Mouse (Mus musculus) urinary bladder, postnatal 14 days (tissue): Measurements from ENCODE around the gene Trim27.

ENCODE experiments used
- DNase-seq: peaks from one replicate; pipeline ENCODE4 v3.0.0; 2021; ENCODE audit warnings: low spot score

Gene Trim27

DNA sequence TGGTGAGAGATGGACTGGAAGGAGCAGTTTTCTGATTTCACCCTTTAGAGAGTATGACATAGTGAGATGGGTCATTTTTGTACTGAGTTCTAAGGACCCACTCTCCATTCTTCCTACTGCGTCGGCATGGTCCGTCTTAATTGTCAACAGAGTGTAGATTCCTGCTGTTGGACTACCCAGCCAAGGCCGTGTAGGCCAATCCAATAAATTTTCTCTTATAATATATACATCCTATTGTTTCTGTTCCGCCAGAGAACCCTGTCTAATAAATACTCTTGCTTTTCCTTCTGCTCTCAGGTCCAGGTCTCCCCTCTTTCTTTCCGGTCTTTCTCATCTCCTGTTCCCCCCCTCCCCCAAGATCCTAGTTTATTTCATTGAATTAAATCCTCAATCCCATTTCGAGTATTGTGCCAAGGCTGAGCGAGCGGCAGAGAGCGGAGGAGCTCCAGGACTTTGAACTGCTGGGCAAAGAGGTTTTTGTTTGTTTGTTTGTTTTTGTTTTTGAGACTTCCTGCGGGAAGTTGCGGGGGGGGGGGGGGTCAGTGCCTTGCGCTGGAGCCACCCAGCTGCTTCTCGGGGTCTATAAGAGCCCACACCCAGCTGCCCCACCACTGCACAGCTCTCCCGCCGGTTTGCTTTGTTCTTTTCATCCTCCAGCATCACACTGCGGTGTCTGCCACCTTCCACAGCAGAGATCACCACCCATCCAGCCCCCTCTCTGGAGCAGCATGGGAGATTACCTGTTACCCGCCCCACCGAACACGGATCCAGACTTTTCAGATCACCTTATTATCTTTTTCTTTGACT is 42.6 kb downstream of the Trim27 start:
- DNase-seq, result no peak

DNA sequence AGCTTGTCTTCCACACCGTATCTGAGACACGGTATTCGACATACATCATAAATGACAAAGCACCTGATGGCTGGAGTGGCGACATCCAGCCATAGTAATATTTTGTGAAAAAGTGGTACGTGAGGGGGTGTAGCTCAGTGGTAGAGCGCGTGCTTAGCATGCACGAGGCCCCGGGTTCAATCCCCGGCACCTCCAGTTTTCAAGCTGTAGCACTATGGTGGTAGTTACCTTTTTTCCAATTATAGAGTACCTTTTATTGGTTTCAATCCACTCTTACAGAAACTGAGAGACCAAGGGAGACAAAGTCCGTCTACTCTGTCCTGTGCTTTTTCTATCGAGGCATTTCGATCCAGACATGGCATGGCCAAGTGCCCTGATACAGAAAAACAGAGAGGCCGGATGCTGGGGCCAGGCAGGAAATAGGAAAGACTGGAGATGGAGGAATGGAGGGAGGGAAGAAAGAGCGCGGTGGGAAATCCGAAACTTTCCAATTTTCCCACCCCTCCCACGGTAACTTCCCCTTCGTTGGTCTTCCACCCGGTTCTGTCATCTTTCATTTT is 43.3 kb downstream of the Trim27 start:
- DNase-seq, result peak; percentile 84

DNA sequence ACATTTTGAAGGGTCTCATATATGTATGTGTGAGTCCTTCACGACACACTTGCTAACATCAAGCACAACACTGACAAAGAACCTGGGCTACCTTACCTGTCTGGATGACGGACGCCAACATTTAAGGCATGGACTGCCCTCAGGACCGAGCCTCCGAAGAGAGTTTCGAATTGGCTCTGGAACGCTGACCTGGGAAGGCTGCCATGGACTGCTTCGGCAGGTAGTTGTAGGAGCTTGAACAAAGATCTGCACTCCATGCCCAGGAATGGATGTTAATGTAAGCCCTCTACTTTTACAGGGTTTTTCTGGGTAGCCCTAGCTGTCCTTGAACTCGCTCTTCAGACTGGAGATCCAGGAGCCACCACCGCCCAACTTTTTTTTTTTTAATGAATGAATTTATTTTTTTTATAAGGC is 44.0 kb downstream of the Trim27 start:
- peak; percentile 13 for DNase-seq

DNA sequence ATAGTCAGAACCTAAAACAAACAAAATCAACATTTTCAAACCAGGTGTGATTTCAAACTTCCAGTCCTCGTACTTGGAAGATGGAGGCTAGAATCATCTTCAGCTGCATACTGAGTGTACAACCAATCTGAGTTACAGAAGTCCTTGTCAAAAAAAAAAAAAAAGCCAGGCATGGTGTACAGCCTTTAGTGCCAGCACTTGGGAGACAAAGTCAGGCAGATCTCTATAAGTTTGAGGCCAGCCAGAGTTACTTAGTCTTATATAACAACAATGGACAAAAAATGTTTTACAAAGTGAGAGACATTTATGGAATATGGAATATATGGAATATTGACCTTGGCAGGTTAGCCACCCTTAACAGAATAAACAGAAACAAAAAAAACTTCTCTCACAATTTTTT is 45.1 kb downstream of the Trim27 start:
- no peak for DNase-seq

DNA sequence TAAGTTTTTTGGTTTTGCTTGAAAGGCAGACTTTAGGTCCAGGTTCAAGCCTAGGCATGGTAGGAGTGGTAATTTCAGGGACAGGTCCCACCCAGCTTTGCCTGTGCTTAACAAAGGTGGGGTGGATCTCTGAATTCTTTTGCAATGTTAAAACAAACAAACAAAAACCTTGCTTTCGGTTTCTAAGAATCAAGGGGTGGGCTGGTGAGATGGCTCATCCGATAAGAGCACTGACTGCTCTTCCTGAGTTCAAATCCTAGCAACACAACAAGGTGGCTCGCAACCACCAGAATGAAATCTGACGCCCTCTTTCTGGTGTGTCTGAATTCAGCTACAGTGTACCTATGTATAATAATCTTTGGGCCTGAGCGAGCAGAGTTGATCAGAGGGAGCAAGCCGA is 46.0 kb downstream of the Trim27 start:
- no peak for DNase-seq

DNA sequence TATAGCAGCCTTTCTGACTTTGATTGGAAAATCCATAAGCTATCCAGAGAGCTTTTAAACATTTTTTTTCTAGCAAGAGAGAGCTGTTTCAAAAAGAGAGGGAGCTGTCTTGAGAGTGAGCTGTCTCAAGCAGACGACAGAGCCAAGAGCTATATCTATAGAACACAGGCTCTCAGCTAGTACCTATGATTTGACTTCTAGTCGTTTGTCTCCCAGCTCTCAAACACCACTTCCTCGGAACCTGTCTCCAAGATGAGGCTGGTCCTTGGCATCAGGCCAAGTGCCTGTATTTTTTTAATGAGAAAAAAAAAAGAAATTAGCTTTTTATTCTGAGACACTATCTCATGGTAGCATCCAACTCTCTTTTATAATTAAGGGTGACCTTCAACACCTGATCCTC is 46.8 kb downstream of the Trim27 start:
- no peak for DNase-seq

DNA sequence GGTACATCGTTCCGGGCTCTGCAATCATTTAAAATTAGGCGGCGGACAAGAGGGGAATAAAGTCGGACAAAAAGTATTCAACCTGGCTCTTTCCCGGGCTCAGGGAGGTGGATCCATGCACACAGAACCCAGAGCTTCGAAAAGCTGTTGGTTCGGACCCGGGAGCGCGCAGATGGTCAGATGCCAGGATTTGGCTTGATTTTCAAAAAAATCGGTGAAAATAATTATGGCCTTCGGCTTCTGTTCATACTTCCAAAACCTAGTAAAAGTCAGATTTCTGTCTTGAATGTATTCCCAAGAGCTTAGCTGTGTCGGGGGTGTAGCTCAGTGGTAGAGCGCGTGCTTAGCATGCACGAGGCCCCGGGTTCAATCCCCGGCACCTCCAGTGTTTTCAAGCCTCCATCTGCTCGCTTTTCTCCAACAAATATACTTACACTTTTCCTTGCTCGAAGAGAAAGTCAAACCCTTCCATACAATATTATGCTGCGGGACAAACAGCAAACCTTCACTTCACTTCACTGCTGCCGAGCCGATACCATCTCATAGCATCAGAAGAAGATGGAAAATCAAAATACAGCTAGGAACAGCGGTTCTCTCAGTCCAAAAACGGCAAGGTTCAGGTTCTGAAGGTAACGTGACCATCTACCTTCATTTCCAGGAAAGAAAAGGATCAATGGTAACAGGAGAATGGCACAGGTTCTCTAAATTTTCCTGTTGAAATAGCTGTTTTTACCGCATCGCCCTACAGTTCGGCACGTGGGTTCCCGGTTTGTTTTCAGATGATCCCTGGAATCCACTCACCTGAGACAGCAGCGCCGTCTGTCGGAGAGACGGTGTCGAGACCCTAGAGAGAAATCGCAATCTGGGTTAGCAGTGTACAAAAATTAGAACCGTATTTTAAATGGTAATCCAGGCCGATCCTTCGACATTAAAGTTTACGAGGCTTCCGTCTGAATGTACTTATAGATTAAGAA is 54.8 kb downstream of the Trim27 start:
- peak; percentile 77 for DNase-seq

DNA sequence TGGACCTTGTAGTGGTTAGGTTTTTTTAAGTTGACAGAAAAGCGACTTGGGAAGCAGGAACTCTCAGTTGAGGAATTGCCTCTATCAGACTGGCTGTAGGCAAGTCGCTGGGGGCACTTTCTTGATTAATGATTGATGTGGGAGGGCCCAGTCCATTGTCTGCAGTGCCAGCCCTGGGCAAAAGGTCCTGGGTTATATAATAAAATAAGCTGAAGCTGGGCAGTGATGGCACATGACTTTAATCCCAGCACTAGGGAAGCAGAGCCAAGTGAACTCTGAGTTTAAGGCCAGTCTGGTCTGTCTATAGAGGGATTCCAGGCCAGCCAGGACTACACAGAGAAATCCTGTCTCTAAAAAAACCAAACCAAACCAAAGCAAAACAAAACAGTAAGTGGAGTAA is 57.5 kb downstream of the Trim27 start:
- DNase-seq, result no peak

DNA sequence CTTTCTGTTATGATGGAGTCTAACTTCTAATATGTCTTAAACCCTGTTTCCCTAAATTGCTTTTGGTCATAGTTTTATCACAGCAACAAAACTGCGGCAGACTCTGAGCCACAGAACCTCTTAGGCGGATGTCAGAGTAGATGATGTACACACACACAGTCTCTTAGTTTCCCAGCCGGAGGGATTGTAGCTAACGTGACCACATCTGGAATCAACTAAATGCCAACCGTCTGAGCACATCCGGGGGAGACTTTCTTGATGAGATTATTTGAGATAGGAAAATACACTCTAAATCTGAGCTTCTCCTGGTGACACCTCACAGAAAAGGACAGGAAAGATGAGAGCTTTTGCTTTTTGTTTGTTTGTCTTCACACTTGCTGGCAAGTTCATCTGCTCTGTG is 57.9 kb downstream of the Trim27 start:
- no peak for DNase-seq

DNA sequence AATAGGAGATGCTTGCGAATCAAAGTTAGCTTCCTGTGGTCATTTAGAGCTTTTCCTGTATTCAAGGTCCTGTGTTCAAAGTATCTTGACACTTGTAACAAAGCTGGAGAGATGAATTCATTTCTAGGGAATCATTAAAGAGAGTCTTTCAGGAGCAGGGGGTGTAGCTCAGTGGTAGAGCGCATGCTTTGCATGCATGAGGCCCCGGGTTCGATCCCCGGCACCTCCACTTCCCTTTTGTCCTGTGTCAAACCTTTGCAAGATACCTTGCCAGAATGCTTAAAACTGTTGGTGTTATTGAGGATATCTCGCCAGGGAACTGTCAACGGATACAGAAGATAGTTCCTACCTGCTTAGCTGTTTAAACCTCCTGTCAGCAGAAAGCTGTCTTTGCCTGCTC is 61.5 kb downstream of the Trim27 start:
- no peak for DNase-seq

DNA sequence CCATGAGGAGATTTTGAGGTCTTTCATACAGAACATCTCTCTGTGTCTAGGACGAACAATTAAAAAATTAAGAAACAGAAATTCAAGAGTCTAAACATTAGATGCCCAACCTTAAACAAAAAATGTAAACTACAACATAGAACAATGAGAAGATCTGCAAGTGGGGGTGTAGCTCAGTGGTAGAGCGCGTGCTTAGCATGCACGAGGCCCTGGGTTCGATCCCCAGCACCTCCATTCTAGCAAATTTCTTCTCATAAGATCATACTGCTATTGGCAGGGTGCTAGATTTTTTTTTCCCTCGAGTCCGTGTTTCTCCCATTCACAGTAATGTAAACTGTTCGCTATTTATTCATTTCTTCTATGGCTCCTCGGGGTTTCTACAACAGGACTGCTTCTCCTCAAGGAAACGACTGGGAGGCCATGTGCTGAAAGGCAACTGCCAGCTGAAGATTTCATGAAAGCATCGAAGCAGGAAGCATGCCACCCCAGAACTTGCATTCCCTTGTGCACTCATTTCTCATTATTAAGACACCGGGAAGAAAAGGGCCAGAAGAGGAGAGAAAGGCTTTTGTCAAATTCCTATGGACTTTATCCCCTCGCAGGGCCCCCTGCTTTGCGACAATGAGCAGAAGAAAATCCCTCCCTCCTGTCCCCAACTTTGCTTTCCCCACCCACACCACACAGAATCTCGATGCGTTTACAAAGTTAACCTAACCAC is 63.3 kb downstream of the Trim27 start:
- DNase-seq, result no peak

DNA sequence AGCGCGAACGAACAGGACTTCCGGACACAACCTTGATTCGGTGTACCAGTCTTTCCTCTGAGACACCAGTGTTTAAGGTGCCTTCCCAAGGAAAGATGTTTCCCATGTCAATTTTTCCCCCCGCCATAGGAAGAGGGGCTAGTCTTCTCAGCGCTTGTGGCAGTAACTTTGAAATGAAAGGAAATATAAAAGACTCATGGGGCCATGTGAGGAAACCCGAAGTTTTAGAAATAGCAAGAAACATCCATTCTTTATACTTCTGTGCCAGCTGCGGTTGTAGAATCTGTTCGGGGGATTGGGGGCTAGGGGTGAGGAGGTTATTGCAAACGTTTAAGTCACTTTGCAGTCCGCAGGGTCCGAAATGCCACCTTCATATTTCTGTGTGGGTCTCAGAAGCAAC is 64.0 kb downstream of the Trim27 start:
- no peak for DNase-seq

DNA sequence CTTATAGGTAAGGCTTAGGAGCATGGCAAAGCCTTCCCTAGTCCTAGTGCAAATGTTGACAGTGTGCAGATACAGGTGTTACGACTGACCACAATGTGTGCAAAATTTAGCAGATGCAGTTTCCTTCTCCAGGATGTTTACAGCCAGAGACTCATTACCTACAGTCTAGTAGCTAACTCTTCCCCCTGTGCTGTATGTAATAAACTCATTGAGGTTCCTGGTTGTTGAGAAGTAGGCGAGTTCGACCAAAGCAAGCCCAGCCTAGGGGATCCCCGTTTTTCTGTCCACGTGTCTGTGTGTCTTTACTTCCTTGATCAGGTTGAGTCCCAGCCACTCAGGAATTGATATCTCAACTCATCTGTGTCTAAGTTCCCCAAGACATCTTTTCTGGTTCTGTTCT is 64.8 kb downstream of the Trim27 start:
- DNase-seq, result no peak
